Mouse (Mus musculus) adipose tissue, adult 10 weeks (tissue): ENCODE data around the gene Gm21103. TPM values are rescaled to one million over a fixed set of nuclear protein-coding genes. Genes with fewer than 3 reads are reported as not detected.

Source experiments
- polyA plus RNA-seq: library from polyadenylated mRNA; stranded (reverse); fragments of 350-450 nt; fragmentation: Illumina TruSeq; extraction: RNeasy Lipid Tissue Mini Kit (QIAGEN cat#74804); gene quantifications from one replicate; pipeline ENCODE4 v1.2.3, GENCODE M21; 2014; ENCODE audit warnings: low read depth, low replicate concordance

The Gm21103 gene
- polyA plus RNA-seq, result 2.8 TPM

GRCm38 (mm10) chr14:6304743-6305142 is at the start of gene Gm21103:
Gm21103 (minus strand) TSS chr14:6304843.

GRCm38 (mm10) chr14:6343578-6343977 is 38.9 kb upstream of the Gm21103 start, which contains the start of gene Gm3618:
Gm3618 (minus strand) TSS chr14:6343678.

GRCm38 (mm10) chr14:6286931-6287715 is 17.5 kb downstream of the Gm21103 start, which contains the start of gene Gm3411:
Gm3411 (minus strand) TSS chr14:6287250.

Other genes with a start within 250 kb of the Gm21103 start
- gene Gm6337, start 246.6 kb downstream of the Gm21103 start, polyA plus RNA-seq, result not detected
- 0.16 TPM for gene Gm8206, start 210.9 kb downstream of the Gm21103 start, polyA plus RNA-seq
- gene Gm3468, start 196.2 kb downstream of the Gm21103 start, polyA plus RNA-seq, result 0.55 TPM
- 0.55 TPM for gene Gm3476, start 179.0 kb downstream of the Gm21103 start, polyA plus RNA-seq
- gene Gm21560, start 85.6 kb downstream of the Gm21103 start, polyA plus RNA-seq, result not detected
- gene Gm3411, start 17.6 kb downstream of the Gm21103 start, polyA plus RNA-seq, result 0.79 TPM
- gene Gm3618, start 38.8 kb upstream of the Gm21103 start, polyA plus RNA-seq, result not detected
- not detected for gene Gm16440, start 85.5 kb upstream of the Gm21103 start, polyA plus RNA-seq
- gene Gm3591, start 107.6 kb upstream of the Gm21103 start, polyA plus RNA-seq, result 0.21 TPM
- not detected for gene Gm3594, start 139.8 kb upstream of the Gm21103 start, polyA plus RNA-seq
- not detected for gene Gm8356, start 232.4 kb upstream of the Gm21103 start, polyA plus RNA-seq